ENCODE assay signal across 9 mouse cellular contexts in genomic region chr2:133550238-133550682, GRCm38 (mm10). TPM values are rescaled to one million over a fixed set of nuclear protein-coding genes. Genes with fewer than 3 reads are reported as not detected.
DNase-seq lines count a peak whose midpoint lies in the region; TF ChIP-seq lines count a peak whose summit lies in the region.
"Had no signal": no experiment of that assay in that cellular context is flagged by ENCODE, and none has a peak within 500 bp of the region (broad histone marks: within the 10 kb centered on the region; RNA-seq: fewer than 3 reads in every experiment).

No protein-coding gene starts in this region.

- H3K36me3 ChIP-seq in thymus, adult 2 months (ENCODE audit: control insufficient read depth, insufficient read depth, low read length), result no peaks in the 10 kb centered on the region
- H3K36me3 ChIP-seq in myocyte (ENCODE audit: control insufficient read depth, insufficient read depth), result no peaks in the 10 kb centered on the region
- H3K36me3 ChIP-seq: hindbrain, embryonic 15.5 days had no signal

- H3K27me3 ChIP-seq in thymus, adult 2 months (ENCODE audit: control insufficient read depth, insufficient read depth, low read length), result peaks cover 5% of the 10 kb centered on the region
- no peaks in the 10 kb centered on the region for H3K27me3 ChIP-seq in myocyte (ENCODE audit: control insufficient read depth, insufficient read depth, insufficient read length)

- TF ChIP-seq CTCF in thymus, adult 2 months (IDR thresholded peaks at IDR 0.05; ENCODE audit: borderline replicate concordance, control insufficient read depth, extremely low read depth, insufficient read depth, low read length, poor library complexity), result no peak

- no peaks in the 10 kb centered on the region; the same call in 1 of the 2 replicates for H3K4me1 ChIP-seq in thymus, adult 2 months (replicated peaks; ENCODE audit: control insufficient read depth, insufficient read depth, low read length)

- no peak overlapping the region for H3K4me3 ChIP-seq in thymus, adult 2 months (ENCODE audit: control insufficient read depth, insufficient read depth, low read length)
- no peak overlapping the region for H3K4me3 ChIP-seq in myocyte
- H3K4me3 ChIP-seq: hindbrain, embryonic 15.5 days had no signal

- H3K27ac ChIP-seq in thymus, adult 2 months (ENCODE audit: control insufficient read depth, insufficient read depth, low read length), result no peak overlapping the region
- H3K27ac ChIP-seq: hindbrain, embryonic 15.5 days had no signal

- WGBS in thymus, adult 2 months, result 2% methylated on average over 4 of the region's 4 CpGs

- H3K4me2 ChIP-seq in myocyte (ENCODE audit: low read depth), result peak overlapping the region; percentile 19
- H3K4me2 ChIP-seq: hindbrain, embryonic 15.5 days had no signal

- intact Hi-C loops in left cerebral cortex, postnatal 36 days (cut with DNase I), result loop anchor here (1.0 to 5.0 kb wide), 3 partner anchors 438 to 933 kb away; no protein-coding TSS in a partner anchor

- no peak overlapping the region for H3ac ChIP-seq in myocyte (ENCODE audit: control insufficient read depth, insufficient read length)

- no peaks in the 10 kb centered on the region for H3K79me2 ChIP-seq in myocyte (ENCODE audit: control insufficient read depth, insufficient read depth)

- peak; percentile 6 for DNase-seq in thymus, adult 2 months
- DNase-seq in thymus, adult 18-20 months, result no peak
- DNase-seq in adrenal gland, postnatal 4 days (ENCODE audit: low spot score in 2 of 2), result peak; percentile 8 to 37
- peak; percentile 82 for DNase-seq in forelimb bud, embryonic 11.5 days (ENCODE audit: low read depth, low spot score)
- DNase-seq in hindlimb bud, embryonic 11.5 days (ENCODE audit: extremely low spot score, low read depth, low spot score), result peak; percentile 79
- peak; percentile 44 to 71 for DNase-seq in left cerebral cortex, postnatal 36 days (ENCODE audit: low spot score in 2 of 2)
- DNase-seq in B cell, adult 2 months, result no peak

- TF ChIP-seq POLR2A in thymus, adult 2 months (IDR thresholded peaks at IDR 0.05; ENCODE audit: control insufficient read depth, extremely low read depth, insufficient read depth, low read length, poor library complexity), result no peak
- no peak for TF ChIP-seq POLR2A in myocyte (IDR thresholded peaks at IDR 0.05; ENCODE audit: insufficient read length, low read depth)

TF ChIP-seq in myocyte, 11 proteins besides CTCF, POLR2A, EP300 and RAD21:
- TF ChIP-seq MAX (IDR thresholded peaks at IDR 0.05; ENCODE audit: low read depth) (no peak), E2F4 (IDR thresholded peaks at IDR 0.05; ENCODE audit: insufficient read depth) (no peak), USF1 (IDR thresholded peaks at IDR 0.05; ENCODE audit: low read depth) (no peak), TCF3 (IDR thresholded peaks at IDR 0.05; ENCODE audit: insufficient read length, low read depth) (no peak), MYOD1 (IDR thresholded peaks at IDR 0.05; ENCODE audit: control insufficient read depth in 1 of 3, insufficient read length in 2 of 3, low read depth in 2 of 3) (no peak), CEBPB (IDR thresholded peaks at IDR 0.05; ENCODE audit: insufficient read depth, poor library complexity, severe bottlenecking) (no peak), MYOG (IDR thresholded peaks at IDR 0.05; ENCODE audit: control insufficient read depth in 1 of 3, insufficient read depth in 1 of 3, insufficient read length in 2 of 3, low read depth in 2 of 3) (no peak), TCF12 (IDR thresholded peaks at IDR 0.05; ENCODE audit: insufficient read depth, poor library complexity, severe bottlenecking) (no peak), SRF (IDR thresholded peaks at IDR 0.05; ENCODE audit: control insufficient read depth, insufficient read length, low read depth) (no peak), POLR2AphosphoS2 (IDR thresholded peaks at IDR 0.05; ENCODE audit: insufficient read length, low read depth) (no peak), REST (IDR thresholded peaks at IDR 0.05; ENCODE audit: insufficient read depth, insufficient read length) (no peak)

RNA-seq across cellular contexts. Expression of gene Bmp2, which starts 1.7 kb away (rescaled TPM):
- 1.3 and 1.5 TPM in 2 replicates for polyA plus RNA-seq in thymus, adult 2 months (2012; rRNA removed)
- 10 to 100 TPM; 18.5 to 21.3 TPM for total RNA-seq in adrenal gland, postnatal 4 days (2021)
- total RNA-seq in left cerebral cortex, postnatal 36 days (2021), result 1 to 10 TPM; 3.6 TPM
- 0.22 TPM for polyA plus RNA-seq in myocyte (2012; fragmentation: generic; extraction: Trizol)

Comparison
In these comparisons a context has a peak if more than half of its experiments do, and no peak if none do; other contexts are left out.
1. DNase-seq: peak in thymus, adult 2 months (single experiment), adrenal gland, postnatal 4 days (2 of 2), forelimb bud, embryonic 11.5 days (single experiment), hindlimb bud, embryonic 11.5 days (single experiment) and left cerebral cortex, postnatal 36 days (2 of 2); none in thymus, adult 18-20 months (0 of 2) and B cell, adult 2 months (0 of 2).
2. RNA of gene Bmp2, which starts 1.7 kb away (total RNA-seq): 18.5 to 21.3 TPM in adrenal gland, postnatal 4 days; 3.6 TPM in left cerebral cortex, postnatal 36 days; every median in the first group is over 4 times any median in the second.